Mouse (Mus musculus) MEL (cell line): ENCODE results near the gene Aatf. TPM values are rescaled to one million over a fixed set of nuclear protein-coding genes. Genes with fewer than 3 reads are reported as not detected.

ENCODE experiments used
- DNase-seq: peaks from one replicate; pipeline ENCODE4 v3.0.0; 2011; ENCODE audit warnings: low read depth, low spot score
- H3K27ac ChIP-seq: 2 replicates; pipeline ENCODE4 v1.5.1; 2012; ENCODE audit warnings: low read depth, mild to moderate bottlenecking, control low read depth, low read length, moderate library complexity; ENCODE audit not compliant: control insufficient read depth
- H3K27me3 ChIP-seq, 2 experiments: fragments of 150-350 bp in 1 of 2; sonication (generic) in 1 of 2; 2 replicates each; pipeline ENCODE4 v1.6.1; 2012; ENCODE audit warnings: low read length in 2 of 2, mild to moderate bottlenecking in 2 of 2, improper control_type of control experiment in 1 of 2, moderate library complexity in 1 of 2; ENCODE audit not compliant: insufficient read depth in 2 of 2, control insufficient read depth in 1 of 2
- H3K36me3 ChIP-seq, 2 experiments: 2 replicates each; pipeline ENCODE4 v1.6.1; 2012 to 2014; ENCODE audit warnings: low read length in 2 of 2, improper control_type of control experiment in 1 of 2, inconsistent platforms in 1 of 2, mild to moderate bottlenecking in 1 of 2; ENCODE audit not compliant: insufficient read depth in 2 of 2, control insufficient read depth in 1 of 2
- H3K4me1 ChIP-seq, 2 experiments: fragments of 150-350 bp in 1 of 2; sonication (generic) in 1 of 2; 2 replicates each; pipeline ENCODE4 v1.6.1; 2012; ENCODE audit warnings: low read length in 2 of 2, improper control_type of control experiment in 1 of 2, mild to moderate bottlenecking in 1 of 2; ENCODE audit not compliant: insufficient read depth in 2 of 2, control insufficient read depth in 1 of 2
- H3K4me3 ChIP-seq, 2 experiments: fragments of 150-350 bp in 1 of 2; sonication (generic) in 1 of 2; 2 replicates each; pipeline ENCODE4 v1.5.1; 2012; ENCODE audit warnings: low read depth in 2 of 2, low read length in 2 of 2, mild to moderate bottlenecking in 2 of 2, moderate library complexity in 2 of 2, control low read depth in 1 of 2, improper control_type of control experiment in 1 of 2; ENCODE audit not compliant: control insufficient read depth in 1 of 2, insufficient read depth in 1 of 2
- H3K79me2 ChIP-seq: 2 replicates; pipeline ENCODE4 v1.6.1; 2012; ENCODE audit warnings: mild to moderate bottlenecking, low read length, moderate library complexity; ENCODE audit not compliant: control insufficient read depth, poor library complexity, insufficient read depth
- H3K9ac ChIP-seq: 2 replicates; pipeline ENCODE4 v1.6.1; 2012; ENCODE audit warnings: low read depth, mild to moderate bottlenecking, control low read depth, low read length, moderate library complexity; ENCODE audit not compliant: control insufficient read depth, poor library complexity, severe bottlenecking
- H3K9me3 ChIP-seq: fragments of 150-350 bp; sonication (generic); replicated peaks from 2 replicates; pipeline ENCODE4 v1.6.1; 2012; ENCODE audit warnings: mild to moderate bottlenecking, low read length, improper control_type of control experiment, moderate library complexity; ENCODE audit not compliant: insufficient read depth
- CTCF ChIP-seq, 3 experiments: IDR thresholded peaks in 2 of 3; conservative IDR thresholded peaks in 1 of 3; 2 replicates each; pipeline ENCODE4 v1.5.1; 2011 to 2012; ENCODE audit warnings: low read length in 3 of 3, low read depth in 2 of 3, mild to moderate bottlenecking in 2 of 3, improper control_type of control experiment in 1 of 3, inconsistent platforms in 1 of 3, mixed read lengths in 1 of 3, moderate library complexity in 1 of 3; ENCODE audit not compliant: control insufficient read depth in 1 of 3, insufficient read depth in 1 of 3, poor library complexity in 1 of 3, severe bottlenecking in 1 of 3
- ELF1 ChIP-seq: IDR thresholded peaks from 2 replicates; pipeline ENCODE4 v1.6.1; 2014; ENCODE audit warnings: low read depth, mild to moderate bottlenecking, inconsistent platforms, low read length, improper control_type of control experiment, moderate library complexity
- EP300 ChIP-seq, 2 experiments: IDR thresholded peaks; 2 replicates each; pipeline ENCODE4 v1.6.1; 2011; ENCODE audit warnings: improper control_type of control experiment in 2 of 2, low read length in 2 of 2, low read depth in 1 of 2, mild to moderate bottlenecking in 1 of 2
- ETS1 ChIP-seq: IDR thresholded peaks from 2 replicates; pipeline ENCODE4 v1.6.1; 2012; ENCODE audit warnings: low read depth, mild to moderate bottlenecking, inconsistent platforms, low read length, improper control_type of control experiment, moderate library complexity
- GATA1 ChIP-seq: IDR thresholded peaks from 2 replicates; pipeline ENCODE4 v1.6.1; 2011; ENCODE audit warnings: low read depth, low read length, improper control_type of control experiment
- JUND ChIP-seq: IDR thresholded peaks from 2 replicates; pipeline ENCODE4 v1.6.1; 2011; ENCODE audit warnings: low read depth, mild to moderate bottlenecking, improper control_type of control experiment, low read length
- KAT2A ChIP-seq: conservative IDR thresholded peaks from 2 replicates; pipeline ENCODE4 v1.6.1; 2012; ENCODE audit warnings: low read depth, low read length, improper control_type of control experiment, inconsistent platforms
- MYC ChIP-seq: IDR thresholded peaks from 2 replicates; pipeline ENCODE4 v1.6.1; 2011; ENCODE audit warnings: low read depth, mild to moderate bottlenecking, low read length, improper control_type of control experiment, moderate library complexity
- NELFE ChIP-seq: IDR thresholded peaks from 2 replicates; pipeline ENCODE4 v1.6.1; 2011; ENCODE audit warnings: low read depth, low read length, improper control_type of control experiment
- NRF1 ChIP-seq: IDR thresholded peaks from 2 replicates; pipeline ENCODE4 v1.6.1; 2014; ENCODE audit warnings: low read depth, mild to moderate bottlenecking, inconsistent platforms, low read length, improper control_type of control experiment, moderate library complexity; ENCODE audit not compliant: poor library complexity, insufficient read depth, severe bottlenecking
- POLR2A ChIP-seq, 2 experiments: IDR thresholded peaks; 2 replicates each; pipeline ENCODE4 v1.6.1; 2011 to 2012; ENCODE audit warnings: low read length in 2 of 2, mild to moderate bottlenecking in 2 of 2, control low read depth in 1 of 2, improper control_type of control experiment in 1 of 2, low read depth in 1 of 2, moderate library complexity in 1 of 2; ENCODE audit not compliant: control insufficient read depth in 1 of 2, insufficient read depth in 1 of 2, poor library complexity in 1 of 2
- RAD21 ChIP-seq: IDR thresholded peaks from 2 replicates; pipeline ENCODE4 v1.6.1; 2011; ENCODE audit warnings: mild to moderate bottlenecking, low read depth, low read length, improper control_type of control experiment
- SIN3A ChIP-seq: IDR thresholded peaks from 2 replicates; pipeline ENCODE4 v1.6.1; 2012; ENCODE audit warnings: low read length, improper control_type of control experiment, inconsistent platforms
- SMC3 ChIP-seq: IDR thresholded peaks from 2 replicates; pipeline ENCODE4 v1.6.1; 2011; ENCODE audit warnings: low read depth, low read length, improper control_type of control experiment
- TBP ChIP-seq: IDR thresholded peaks from 2 replicates; pipeline ENCODE4 v1.8.0; 2011; ENCODE audit warnings: low read depth, low read length, improper control_type of control experiment
- TCF12 ChIP-seq: IDR thresholded peaks from 2 replicates; pipeline ENCODE4 v1.6.1; 2014; ENCODE audit warnings: low read depth, mild to moderate bottlenecking, inconsistent platforms, low read length, improper control_type of control experiment, moderate library complexity
- ZKSCAN1 ChIP-seq: IDR thresholded peaks from 2 replicates; pipeline ENCODE4 v1.6.1; 2012; ENCODE audit warnings: low read depth, mild to moderate bottlenecking, inconsistent platforms, low read length, improper control_type of control experiment, moderate library complexity
- ZMIZ1 ChIP-seq: IDR thresholded peaks from 2 replicates; pipeline ENCODE4 v1.6.1; 2012; ENCODE audit warnings: low read depth, mild to moderate bottlenecking, inconsistent platforms, low read length, improper control_type of control experiment, moderate library complexity
- polyA plus RNA-seq, 2 experiments: library from polyadenylated mRNA; stranded (reverse) in 1 of 2; unstranded in 1 of 2; fragments of >175 nt in 1 of 2; fragments of >200 nt in 1 of 2; gene quantifications; 2 replicates each; pipeline versions ENCODE4 v1.2.1 to v1.2.4; 2012; ENCODE audit warnings: low replicate concordance in 2 of 2, low read depth in 1 of 2; ENCODE audit not compliant: insufficient read length in 2 of 2, insufficient read depth in 1 of 2, missing spikeins in 1 of 2
- total RNA-seq: library from RNA; depleted of rRNA; stranded (reverse); fragments of 300-350 nt; gene quantifications from 2 replicates; pipeline ENCODE4 v1.2.3, GENCODE M21; 2012

The Aatf gene
- total and polyA plus RNA-seq, 3 experiments: 187 to 243 TPM; not detected in 1

DNA sequence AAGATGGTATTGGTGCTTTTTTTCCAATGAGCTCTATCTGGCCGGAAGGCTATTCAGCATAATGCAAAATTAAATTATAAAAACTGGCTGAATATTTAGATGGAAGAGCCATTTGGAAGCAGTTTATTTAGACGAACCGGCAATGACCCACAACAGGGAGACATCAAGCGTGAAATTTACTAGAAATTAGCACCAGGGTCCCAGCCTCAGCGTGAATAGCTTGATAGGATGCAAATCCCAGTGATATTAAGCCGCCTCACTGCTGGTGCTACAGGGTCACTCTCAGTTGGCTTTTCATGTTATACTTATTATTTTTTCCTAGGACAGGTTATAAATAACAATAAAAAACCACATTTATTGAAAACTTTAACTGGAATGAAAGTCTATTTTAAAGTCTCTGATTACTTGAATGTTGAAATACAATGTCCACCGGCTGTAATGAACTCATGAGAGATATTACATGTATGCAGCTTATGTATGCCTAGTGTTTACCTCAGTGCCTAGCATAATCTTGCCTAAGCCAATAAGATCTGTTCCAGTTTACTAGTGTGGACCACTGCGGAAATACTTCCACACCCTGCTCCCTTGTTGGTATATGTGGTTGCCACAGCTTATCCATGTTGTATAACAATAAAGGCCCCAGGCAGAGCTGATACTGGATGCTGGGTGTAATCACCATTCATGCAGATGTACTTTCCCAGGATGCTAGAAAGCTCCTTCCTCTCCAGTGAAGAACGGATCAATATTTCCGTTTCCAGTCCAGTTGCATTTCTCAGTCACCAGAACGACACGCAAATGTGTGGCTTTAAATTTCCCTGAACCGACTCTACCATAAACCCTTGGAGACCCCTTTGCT, 136.6 kb downstream of the Aatf start:
- no peak overlapping the region for H3K4me3 ChIP-seq
- H3K9me3 ChIP-seq: no peaks in the 10 kb centered on the region
- DNase-seq: no peak
- no peak overlapping the region for H3K9ac ChIP-seq
- peaks cover 0 to 4% of the 10 kb centered on the region in 2 experiments; a peak in 1 of 4 replicates for H3K36me3 ChIP-seq
- H3K4me1 ChIP-seq: no peaks in the 10 kb centered on the region
- H3K27me3 ChIP-seq: no peaks in the 10 kb centered on the region
- H3K79me2 ChIP-seq: no peaks in the 10 kb centered on the region
- no peak overlapping the region for H3K27ac ChIP-seq
- TF ChIP-seq ZMIZ1 (no peak), KAT2A (no peak), POLR2A (IDR thresholded peaks at IDR 0.05; ENCODE audit: control insufficient read depth in 1 of 2, insufficient read depth in 1 of 2, low read depth in 1 of 2, low read length in 2 of 2, poor library complexity in 1 of 2) (no peak), SMC3 (no peak), TCF12 (no peak), EP300 (IDR thresholded peaks at IDR 0.05; ENCODE audit: low read depth in 1 of 2, low read length in 2 of 2) (no peak), MYC (no peak), ELF1 (no peak)
- TF ChIP-seq, all 39 proteins: peak for 0

DNA sequence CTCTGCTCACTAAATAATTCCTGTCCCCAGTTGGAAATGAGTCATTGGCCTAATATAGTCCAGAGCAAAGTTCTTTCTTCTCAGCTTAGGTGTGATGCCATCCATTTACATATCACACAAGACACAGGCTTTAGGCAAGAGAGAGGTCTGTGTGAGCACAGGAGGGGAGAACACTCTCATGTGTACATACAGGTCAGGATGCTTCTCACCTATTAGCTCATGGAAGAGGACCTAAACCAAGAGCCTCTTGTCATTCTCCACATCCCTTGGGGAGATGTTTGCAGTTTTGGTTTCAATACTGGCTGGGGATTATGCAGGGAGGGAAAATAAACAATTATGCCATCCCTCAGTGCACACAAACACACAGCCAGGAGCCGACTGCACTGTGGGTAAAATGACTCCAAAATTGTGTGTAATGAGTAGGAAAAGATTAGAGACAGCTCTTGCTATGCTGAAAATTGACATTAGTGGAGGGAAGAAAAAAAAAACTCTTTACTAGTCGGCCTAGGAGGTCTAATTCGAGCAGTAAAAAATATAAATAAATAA, 137.3 kb downstream of the Aatf start:
- Histone ChIP-seq H3K9ac (no peak overlapping the region), H3K27ac (no peak overlapping the region), H3K27me3 (no peaks in the 10 kb centered on the region), H3K9me3 (no peaks in the 10 kb centered on the region), H3K4me3 (no peak overlapping the region), H3K36me3 (peaks cover 0 to 4% of the 10 kb centered on the region in 2 experiments; a peak in 1 of 4 replicates), H3K79me2 (no peaks in the 10 kb centered on the region), H3K4me1 (no peaks in the 10 kb centered on the region)
- DNase-seq: no peak
- TF ChIP-seq CTCF (IDR thresholded peaks at IDR 0.05 in 2 of 3, conservative IDR thresholded peaks at IDR 0.05 in 1 of 3; ENCODE audit: control insufficient read depth in 1 of 3, insufficient read depth in 1 of 3, low read depth in 2 of 3, low read length in 3 of 3, poor library complexity in 1 of 3, severe bottlenecking in 1 of 3): no peak
- TF ChIP-seq EP300 (IDR thresholded peaks at IDR 0.05; ENCODE audit: low read depth in 1 of 2, low read length in 2 of 2): no peak
- no peak for TF ChIP-seq RAD21
- no peak for TF ChIP-seq TBP
- TF ChIP-seq ETS1: no peak
- no peak for TF ChIP-seq SIN3A
- no peak for TF ChIP-seq MYC
- TF ChIP-seq JUND: no peak
- no peak for TF ChIP-seq NELFE
- no peak for TF ChIP-seq KAT2A
- TF ChIP-seq POLR2A (IDR thresholded peaks at IDR 0.05; ENCODE audit: control insufficient read depth in 1 of 2, insufficient read depth in 1 of 2, low read depth in 1 of 2, low read length in 2 of 2, poor library complexity in 1 of 2): no peak
- no peak for TF ChIP-seq SMC3
- TF ChIP-seq GATA1: no peak
- no peak for TF ChIP-seq NRF1
- no peak for TF ChIP-seq ZKSCAN1
